Mouse (Mus musculus): ENCODE data around the gene Clptm1.

The Clptm1 gene

GRCm38 (mm10) chr7:19664955-19665841, at the start of gene Clptm1:
Gene Clptm1 (minus strand): TSS chr7:19665033.
- peak; percentile 92 to 96 for DNase-seq

- DNase-seq: no peak
Observed at GRCm38 (mm10) chr7:19713598-19713997, 48.8 kb upstream of the Clptm1 start.

GRCm38 (mm10) chr7:19713196-19713595, 48.4 kb upstream of the Clptm1 start:
- DNase-seq: no peak

- no peak for DNase-seq
Observed at GRCm38 (mm10) chr7:19712414-19712813, 47.6 kb upstream of the Clptm1 start.

- no peak for DNase-seq
Observed at GRCm38 (mm10) chr7:19710650-19711049, 45.8 kb upstream of the Clptm1 start.

GRCm38 (mm10) chr7:19705271-19705670, 40.4 kb upstream of the Clptm1 start:
- DNase-seq: no peak

- DNase-seq: no peak
Observed at GRCm38 (mm10) chr7:19704475-19704874, 39.6 kb upstream of the Clptm1 start.

GRCm38 (mm10) chr7:19702859-19703555, 38.2 kb upstream of the Clptm1 start:
- DNase-seq: no peak

- no peak for DNase-seq
Observed at GRCm38 (mm10) chr7:19701069-19701761, 36.4 kb upstream of the Clptm1 start.

GRCm38 (mm10) chr7:19700299-19701068, 35.7 kb upstream of the Clptm1 start:
- DNase-seq: no peak

GRCm38 (mm10) chr7:19699827-19700148, 35.0 kb upstream of the Clptm1 start:
- DNase-seq: no peak

- DNase-seq: peak; percentile 22 to 37
Observed at GRCm38 (mm10) chr7:19698907-19699826, 34.3 kb upstream of the Clptm1 start, which contains the start of gene Apoe. Gene Apoe (minus strand): TSS chr7:19699188.

GRCm38 (mm10) chr7:19697949-19698906, 33.4 kb upstream of the Clptm1 start:
- DNase-seq: no peak

- no peak for DNase-seq
Observed at GRCm38 (mm10) chr7:19696336-19696873, 31.6 kb upstream of the Clptm1 start.

GRCm38 (mm10) chr7:19695881-19696280, 31.0 kb upstream of the Clptm1 start:
- no peak for DNase-seq

- DNase-seq: no peak
Observed at GRCm38 (mm10) chr7:19695213-19695594, 30.4 kb upstream of the Clptm1 start.

GRCm38 (mm10) chr7:19694336-19695212, 29.7 kb upstream of the Clptm1 start:
- no peak for DNase-seq

GRCm38 (mm10) chr7:19693421-19693820, 28.6 kb upstream of the Clptm1 start:
- no peak for DNase-seq

Measured in thymus, adult 18-20 months (tissue).